Mouse (Mus musculus) gastrocnemius, postnatal 4 days (tissue): ENCODE measurements around the gene Prrc2c. TPM values are rescaled to one million over a fixed set of nuclear protein-coding genes. Genes with fewer than 3 reads are reported as not detected.

ENCODE experiments used
- microRNA-seq: library from miRNA; unstranded; fragments of <30 nt; microRNA quantifications from one replicate; pipeline ENCODE4 v1.2.0, GENCODE M21; 2021
- total RNA-seq, 2 experiments: library from RNA; stranded (reverse); gene quantifications; 2 replicates each; pipeline ENCODE4 v1.2.3; 2021

Prrc2c gene
- total RNA-seq, 2 experiments from 2014 or later: 137 to 139 TPM

Small RNAs within 50 kb of the gene (microRNA-seq; reads per million reads assigned to microRNA genes)
- gene Gm27616: not detected

Other genes starting within 250 kb of the Prrc2c start
- gene Mettl13, start 192.0 kb downstream of the Prrc2c start, total RNA-seq: 10 to 100 TPM in 1 of 2 experiments, 1 to 10 TPM in 1; 8.5 to 10.4 TPM
- 10 to 100 TPM; 30.6 to 34.6 TPM for gene Vamp4, start 170.0 kb downstream of the Prrc2c start, total RNA-seq
- 10 to 100 TPM in 1 of 2 experiments, 1 to 10 TPM in 1; 6.5 to 14.9 TPM for gene Myoc, start 101.4 kb downstream of the Prrc2c start, total RNA-seq
- gene Myocos, start 82.3 kb downstream of the Prrc2c start, total RNA-seq: not detected
- gene Fmo4, start 73.4 kb upstream of the Prrc2c start, total RNA-seq: under 1 TPM in 1 of 2 experiments, not detected in 1; 0.15 TPM
- 10 to 100 TPM; 49.6 to 62.8 TPM for gene Fmo1, start 126.1 kb upstream of the Prrc2c start, total RNA-seq
- gene Fmo2, start 158.2 kb upstream of the Prrc2c start, total RNA-seq: 1 to 10 TPM; 2.7 to 3.4 TPM
- gene Fmo6, start 197.0 kb upstream of the Prrc2c start, total RNA-seq: under 1 TPM in 1 of 2 experiments, not detected in 1; 0.16 TPM
- gene Fmo3, start 244.0 kb upstream of the Prrc2c start, total RNA-seq: not detected